Mouse (Mus musculus) kidney, postnatal 14 days (tissue): Measurements from ENCODE around the gene Fmr1nb.
A peak's percentile ranks its signal among the peaks of the same experiment; 100 is the strongest.
"Not testable (repeated sequence)": the region's sequence is repeated elsewhere in the genome, so short reads cannot be mapped to it uniquely, and the experiment has no call there.

ENCODE experiments used
- DNase-seq: peaks from one replicate; pipeline ENCODE4 v3.0.0; 2022; ENCODE audit warnings: mixed read lengths

Gene Fmr1nb

GRCm38 (mm10) chrX:68761606-68762005 is at the start of gene Fmr1nb:
Gene Fmr1nb (plus strand): TSS chrX:68761839.
- no peak for DNase-seq

- DNase-seq = no peak
Observed at GRCm38 (mm10) chrX:68736902-68737301, 24.7 kb upstream of the Fmr1nb start.

- DNase-seq = no peak
Observed at GRCm38 (mm10) chrX:68740088-68740487, 21.6 kb upstream of the Fmr1nb start.

GRCm38 (mm10) chrX:68820449-68820848 is 58.8 kb downstream of the Fmr1nb start:
- not testable (repeated sequence) for DNase-seq

GRCm38 (mm10) chrX:68821059-68821458 is 59.4 kb downstream of the Fmr1nb start, which contains the start of gene Gm14698:
Gene Gm14698 (plus strand): TSS chrX:68821093.
- DNase-seq = peak; percentile 4

GRCm38 (mm10) chrX:68839548-68840444 is 78.2 kb downstream of the Fmr1nb start:
- no peak for DNase-seq
